In the genomic region with DNA sequence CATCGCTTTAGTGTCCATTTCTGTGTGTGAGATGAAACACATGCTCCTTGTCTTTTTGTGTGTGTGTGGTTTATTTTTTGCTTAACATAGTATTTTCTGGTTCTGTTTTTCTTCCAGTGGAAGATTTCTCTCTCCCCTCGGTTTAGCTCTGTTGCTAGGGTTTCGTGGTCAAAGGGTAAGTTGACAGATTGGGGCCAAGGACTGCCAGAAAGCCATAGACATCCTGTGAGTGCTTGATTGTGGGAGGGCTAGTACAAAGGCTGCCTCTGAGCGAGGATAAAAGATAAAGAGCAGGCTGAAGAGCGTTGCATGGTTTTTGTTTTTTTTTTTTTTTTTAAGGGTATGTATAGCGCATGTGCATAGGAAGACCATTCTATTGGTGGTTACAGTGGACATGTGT, we compare ENCODE assay signal across 15 mouse cellular contexts.
A peak's percentile ranks its signal among the peaks of the same experiment; 100 is the strongest.
DNase-seq lines count a peak whose midpoint lies in the region; TF ChIP-seq lines count a peak whose summit lies in the region.
"Had no signal": no experiment of that assay in that cellular context is flagged by ENCODE, and none has a peak within 500 bp of the region (broad histone marks: within the 10 kb centered on the region; RNA-seq: fewer than 3 reads in every experiment).

No protein-coding gene starts in this region.

- peak; percentile 62 for DNase-seq in adrenal gland, adult 2 months
- DNase-seq in adrenal gland, postnatal 25 days, result no peak
- DNase-seq in kidney, adult 2 months, result peak; percentile 27
- no peak for DNase-seq in kidney, adult 18-20 months
- DNase-seq in brain, embryonic 14.5 days (ENCODE audit: low read depth), result peak; percentile 40
- DNase-seq in kidney, postnatal 10 days, result peak; percentile 36
- DNase-seq in adipocyte (ENCODE audit: low spot score), result no peak
- DNase-seq in right cerebral cortex, adult 18-20 months, result no peak
- DNase-seq: cerebellum, adult 9-10 months; heart, adult 18-20 months; liver, postnatal 0 days; thymus, postnatal 14 days had no signal

- TF ChIP-seq POLR2A in kidney, adult 2 months (IDR thresholded peaks at IDR 0.05; ENCODE audit: low read depth, low read length), result no peak
- TF ChIP-seq POLR2A in brain, embryonic 14.5 days (IDR thresholded peaks at IDR 0.05; ENCODE audit: borderline replicate concordance, extremely low read depth, insufficient read depth, insufficient read length, poor library complexity, severe bottlenecking), result no peak

- no peak for TF ChIP-seq CTCF in kidney, adult 2 months (conservative IDR thresholded peaks at IDR 0.05; ENCODE audit: insufficient read depth, insufficient read length, low read depth, low read length)
- TF ChIP-seq CTCF in brain, embryonic 14.5 days (IDR thresholded peaks at IDR 0.05; ENCODE audit: borderline replicate concordance, extremely low read depth, insufficient read depth, insufficient read length), result no peak

- H3K27me3 ChIP-seq in kidney, adult 2 months (replicated peaks; ENCODE audit: control insufficient read depth, insufficient read depth, low read length), result no peaks in the 10 kb centered on the region
- H3K27me3 ChIP-seq: CH12.LX; forebrain, embryonic 13.5 days had no signal

- WGBS in kidney, adult 2 months, result 48% methylated on average over 6 of the region's 6 CpGs

- H3K36me3 ChIP-seq in kidney, adult 2 months (ENCODE audit: control insufficient read depth, insufficient read depth, low read length), result no peaks in the 10 kb centered on the region

- no peaks in the 10 kb centered on the region for H3K4me1 ChIP-seq in kidney, adult 2 months (ENCODE audit: control insufficient read depth, insufficient read depth, low read length)
- H3K4me1 ChIP-seq: forebrain, embryonic 13.5 days had no signal

- H3K4me3 ChIP-seq in kidney, adult 2 months (ENCODE audit: insufficient read depth, low read depth, low read length), result no peak overlapping the region
- H3K4me3 ChIP-seq: forebrain, embryonic 13.5 days had no signal

- H3K27ac ChIP-seq in kidney, adult 2 months (ENCODE audit: insufficient read depth, low read depth, low read length), result no peak overlapping the region
- H3K27ac ChIP-seq: forebrain, embryonic 13.5 days; macrophage had no signal

Comparison
In these comparisons a context has a peak if more than half of its experiments do, and no peak if none do; other contexts are left out.
1. DNase-seq: peak in adrenal gland, adult 2 months (single experiment), kidney, adult 2 months (single experiment), brain, embryonic 14.5 days (single experiment) and kidney, postnatal 10 days (single experiment); none in adrenal gland, postnatal 25 days (single experiment), kidney, adult 18-20 months (single experiment), adipocyte (single experiment) and right cerebral cortex, adult 18-20 months (single experiment).